Mouse (Mus musculus) monocyte, adult 2 months (primary cell): ENCODE results near the gene Spink8.
A peak's percentile ranks its signal among the peaks of the same experiment; 100 is the strongest.
"Not testable (repeated sequence)": the region's sequence is repeated elsewhere in the genome, so short reads cannot be mapped to it uniquely, and the experiment has no call there.

Source experiments
- DNase-seq, 2 experiments: peaks; one replicate each; pipeline ENCODE4 v3.0.0; 2022; ENCODE audit warnings: low spot score in 2 of 2, low read depth in 1 of 2

Gene Spink8

GRCm38 (mm10) chr9:109811980-109812379 is at the start of gene Spink8:
TSS of gene Spink8 (plus strand) at chr9:109812280.
- no peak for DNase-seq

GRCm38 (mm10) chr9:109766841-109767240 is 45.2 kb upstream of the Spink8 start:
- not testable (repeated sequence) for DNase-seq

DNA sequence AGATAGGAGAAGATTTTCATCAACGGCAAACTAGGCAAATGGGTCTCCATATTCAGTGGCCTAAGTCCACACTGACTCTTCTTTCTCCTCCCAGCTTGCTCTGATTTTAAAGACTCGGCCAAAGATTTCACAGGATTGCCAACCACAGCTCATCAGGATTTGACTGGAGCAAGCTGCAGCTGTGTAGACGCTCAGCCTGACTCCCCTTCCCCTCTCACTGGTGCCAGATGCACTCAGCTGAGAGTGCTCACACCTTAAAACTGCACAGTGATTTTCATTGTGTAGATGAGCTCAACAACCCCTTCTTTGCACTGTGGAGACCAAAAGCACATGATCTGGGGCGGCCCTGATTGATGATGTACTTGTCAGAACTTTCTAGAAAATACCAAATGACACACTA is 21.5 kb upstream of the Spink8 start, which contains the start of gene Fbxw27:
Fbxw27 (minus strand) TSS at position 101 of the 400 bp plus-strand sequence.
- DNase-seq: not testable (repeated sequence)

GRCm38 (mm10) chr9:109795221-109795620 is 16.9 kb upstream of the Spink8 start:
- DNase-seq: no peak

DNA sequence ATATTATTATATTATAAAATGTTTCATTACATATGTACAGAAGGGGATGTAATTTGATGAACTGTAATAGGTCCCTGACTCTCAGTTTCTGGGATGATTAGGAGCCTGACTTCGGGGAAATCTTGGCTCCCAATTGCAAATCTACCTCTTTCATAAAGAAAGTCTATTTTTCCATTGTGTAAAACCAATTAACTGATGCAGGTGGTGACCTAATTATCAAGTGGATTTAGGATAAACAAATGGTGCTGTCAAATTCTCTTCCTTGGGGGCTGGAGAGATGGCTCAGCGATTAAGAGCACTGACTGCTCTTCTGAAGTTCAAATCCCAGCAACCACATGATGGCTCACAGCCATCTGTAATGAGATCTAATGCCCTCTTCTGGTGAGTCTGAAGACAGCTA is 16.3 kb upstream of the Spink8 start:
- DNase-seq: no peak

DNA sequence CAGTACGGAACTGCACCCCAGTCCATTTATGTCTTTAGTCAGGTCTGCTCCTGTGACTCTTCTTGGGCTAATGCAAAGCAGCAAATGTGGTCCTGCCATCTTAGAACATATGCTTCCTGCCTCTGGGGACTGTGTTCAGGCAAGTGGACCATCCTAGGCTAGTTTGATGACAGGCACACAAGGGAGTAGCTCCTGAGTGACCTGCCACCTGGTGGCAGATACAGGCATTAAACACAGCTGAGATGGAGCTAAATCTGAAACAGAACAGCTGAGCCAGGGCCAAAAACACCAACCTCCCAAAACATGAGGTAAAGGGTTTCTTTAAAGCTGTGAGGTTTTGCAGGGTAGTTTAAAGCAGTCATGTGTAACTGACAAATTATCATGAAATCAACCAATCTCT is 14.0 kb upstream of the Spink8 start:
- no peak for DNase-seq

DNA sequence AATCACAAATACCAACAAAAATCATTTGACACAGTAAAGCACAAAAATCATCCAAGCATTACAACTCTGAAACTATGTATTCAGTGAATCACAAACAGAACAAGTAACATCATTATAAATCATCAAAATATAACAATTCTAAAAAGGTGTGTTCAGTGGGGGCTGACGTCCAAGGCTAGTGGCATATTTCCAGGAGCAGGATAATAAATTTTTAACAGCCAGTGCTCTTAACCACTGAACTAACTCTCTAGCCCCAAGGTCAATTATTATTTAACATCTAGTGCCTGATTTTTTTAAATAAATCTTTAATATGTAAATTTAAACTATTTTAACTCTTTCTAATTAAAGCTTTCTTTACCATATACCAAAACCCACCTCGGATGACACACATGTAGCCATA is 6.5 kb upstream of the Spink8 start:
- DNase-seq: not testable (repeated sequence)

GRCm38 (mm10) chr9:109806260-109806659 is 5.8 kb upstream of the Spink8 start:
- DNase-seq: no peak

GRCm38 (mm10) chr9:109806695-109807293 is 5.3 kb upstream of the Spink8 start:
- no peak for DNase-seq

- DNase-seq: no peak
These were observed 4.2 kb upstream of the Spink8 start for GRCm38 (mm10) chr9:109807898-109808297.

- no peak for DNase-seq
These were observed 1.3 kb downstream of the Spink8 start for GRCm38 (mm10) chr9:109813424-109813823.

GRCm38 (mm10) chr9:109816341-109816740 is 4.3 kb downstream of the Spink8 start:
- DNase-seq: no peak

GRCm38 (mm10) chr9:109825739-109826138 is 13.7 kb downstream of the Spink8 start:
- no peak for DNase-seq

- DNase-seq: no peak
These were observed 14.1 kb downstream of the Spink8 start for GRCm38 (mm10) chr9:109826181-109826580.

- peak; percentile 35 to 60 for DNase-seq
These were observed 20.5 kb downstream of the Spink8 start, which contains the start of gene Nme6 for GRCm38 (mm10) chr9:109832391-109833087. TSS of gene Nme6 (plus strand) at chr9:109832749.

- no peak for DNase-seq
These were observed 21.0 kb downstream of the Spink8 start for GRCm38 (mm10) chr9:109833088-109833412.

GRCm38 (mm10) chr9:109849312-109849758 is 37.3 kb downstream of the Spink8 start, which contains the start of gene Camp:
TSS of gene Camp (minus strand) at chr9:109849617.
- DNase-seq: peak in 1 of 2 experiments; percentile 2

GRCm38 (mm10) chr9:109850099-109850498 is 38.0 kb downstream of the Spink8 start:
- no peak for DNase-seq

GRCm38 (mm10) chr9:109854341-109854740 is 42.3 kb downstream of the Spink8 start:
- DNase-seq: no peak

DNA sequence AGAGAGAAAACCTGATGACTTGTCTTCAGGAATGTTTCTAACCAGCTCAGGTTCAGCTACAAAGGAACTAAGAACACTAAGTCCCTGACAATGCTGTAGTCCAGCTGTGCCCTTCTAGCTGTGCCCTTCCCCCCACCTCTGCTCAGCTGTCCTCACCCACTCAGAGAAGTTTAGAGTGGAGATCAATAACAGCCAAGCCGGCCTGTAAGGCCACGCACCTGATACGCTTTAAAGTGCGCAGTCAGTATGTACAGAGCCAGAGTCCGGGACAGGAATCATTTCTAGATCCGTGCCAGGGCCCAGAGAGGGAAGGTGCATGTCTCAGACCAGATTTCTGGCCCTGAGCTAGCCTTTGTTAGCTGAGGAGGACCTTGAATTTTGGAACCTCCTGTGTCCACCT is 43.9 kb downstream of the Spink8 start:
- no peak for DNase-seq

DNA sequence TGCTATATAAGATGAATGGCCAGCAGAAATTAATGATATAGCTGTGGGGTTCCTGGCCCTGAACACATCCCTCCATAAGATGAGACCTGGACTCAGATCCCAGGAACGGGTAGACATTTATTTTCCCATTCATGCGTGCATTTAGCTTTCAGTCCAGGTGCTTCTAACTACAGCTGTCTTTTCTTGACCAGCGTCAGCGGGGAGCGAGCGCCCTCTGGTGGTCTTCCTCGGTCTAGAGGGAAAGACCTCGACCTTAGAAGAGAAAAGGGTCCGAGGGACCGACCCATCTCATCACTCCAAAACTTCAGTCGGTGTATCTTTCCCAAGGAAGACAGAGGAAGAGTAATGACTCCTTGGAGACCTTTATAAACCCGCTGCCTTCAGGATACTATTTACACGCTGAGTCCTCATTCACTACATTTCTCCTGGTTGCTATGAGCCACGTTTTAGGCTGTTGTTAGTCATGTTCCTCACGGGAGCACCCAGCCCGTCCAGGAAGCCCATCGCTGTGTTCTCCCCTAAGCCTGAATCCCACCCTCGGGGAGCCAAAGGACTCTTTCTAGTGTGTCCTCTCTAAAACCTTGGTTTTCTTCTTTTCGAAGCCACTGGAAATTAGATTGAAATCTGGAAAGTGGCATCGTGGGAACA is 50.4 kb downstream of the Spink8 start:
- peak; percentile 9 to 56 for DNase-seq

DNA sequence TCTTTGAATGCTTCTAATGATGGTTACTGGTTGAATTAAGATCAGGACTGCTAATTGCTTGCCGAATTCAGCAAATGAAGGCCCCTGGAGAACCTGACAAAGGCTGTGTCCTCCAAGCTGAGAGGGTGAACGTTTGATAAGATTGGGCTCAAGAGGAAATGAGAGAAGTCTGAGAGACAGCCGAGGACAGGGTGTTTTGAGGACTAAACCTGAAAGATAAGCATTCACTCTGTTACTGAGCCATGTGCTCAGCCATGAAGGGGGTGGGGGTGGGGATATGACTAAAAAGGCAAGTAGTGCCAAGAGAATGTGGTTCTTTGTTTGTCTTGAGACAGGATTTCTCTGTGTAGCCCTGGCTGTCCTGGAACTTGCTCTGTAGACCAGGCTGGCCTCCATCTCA is 51.0 kb downstream of the Spink8 start:
- DNase-seq: no peak
